Mouse (Mus musculus): ENCODE data around the gene Fbxo6.

DNA sequence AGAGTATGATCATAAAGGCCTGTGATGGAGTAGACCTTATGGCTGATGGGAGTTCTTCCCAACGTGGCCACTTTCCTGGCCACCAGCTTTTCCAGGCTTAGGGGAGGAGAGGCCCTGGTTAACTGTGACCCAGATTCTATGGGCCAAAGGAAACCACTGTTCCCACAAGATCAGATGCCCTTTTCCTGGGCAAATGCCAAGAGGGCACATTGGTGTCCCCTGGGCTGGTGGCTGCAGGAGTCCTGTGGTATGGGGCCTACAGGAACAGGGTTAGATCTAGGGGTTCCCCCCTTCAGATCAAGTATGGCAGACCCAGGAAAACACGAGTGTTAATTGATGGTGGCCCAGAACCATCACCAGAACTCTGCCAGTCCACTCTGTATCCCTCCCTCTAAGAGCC is 4.2 kb downstream of the Fbxo6 start:
- no peak for TF ChIP-seq CTCF (IDR thresholded peaks at IDR 0.05; ENCODE audit: borderline replicate concordance, insufficient read depth, low read depth, low read length)
- no peak for TF ChIP-seq POLR2A (IDR thresholded peaks at IDR 0.05; ENCODE audit: borderline replicate concordance, insufficient read depth, low read length)
